ENCODE assay signal across 18 mouse cellular contexts in the genomic region with DNA sequence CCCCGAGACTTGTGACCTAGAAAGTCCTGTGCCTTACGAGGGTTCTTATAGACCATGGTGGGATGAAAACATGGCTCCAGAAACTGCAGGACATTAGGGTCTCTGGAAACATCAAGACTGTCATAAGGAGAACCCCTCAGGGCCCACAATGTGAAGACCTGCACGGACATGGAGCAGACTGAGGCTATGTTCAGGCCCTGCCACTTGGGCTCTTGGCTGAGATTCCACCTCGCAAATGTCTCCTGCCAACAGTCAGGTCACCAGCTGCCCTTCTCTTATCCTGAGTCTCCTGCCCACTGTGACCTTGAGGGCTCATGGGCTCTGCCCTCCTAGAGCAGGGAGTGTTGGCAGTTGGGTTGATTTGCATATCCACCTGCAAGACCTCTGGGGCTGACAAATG.
DNase-seq lines count a peak whose midpoint lies in the region; ATAC-seq and TF ChIP-seq lines count a peak whose summit lies in the region.
"Had no signal": no experiment of that assay in that cellular context is flagged by ENCODE, and none has a peak within 500 bp of the region (broad histone marks: within the 10 kb centered on the region; RNA-seq: fewer than 3 reads in every experiment).

No protein-coding gene starts in this region.

- H3K9me3 ChIP-seq in forebrain, embryonic 10.5 days = peaks cover 15% of the 10 kb centered on the region
- no peaks in the 10 kb centered on the region for H3K9me3 ChIP-seq in forebrain, embryonic 15.5 days
- peaks cover 11% of the 10 kb centered on the region; the same call in 1 of the 2 replicates for H3K9me3 ChIP-seq in midbrain, embryonic 10.5 days (replicated peaks)
- H3K9me3 ChIP-seq in midbrain, embryonic 15.5 days = no peaks in the 10 kb centered on the region
- H3K9me3 ChIP-seq in heart, embryonic 14.5 days (ENCODE audit: control insufficient read depth, low read length) = 0 out of 2 replicates have a peak, but pooled peaks cover 10% of the 10 kb centered on the region
- H3K9me3 ChIP-seq in stomach, postnatal 0 days (ENCODE audit: control insufficient read depth, low read length) = peaks cover 4% of the 10 kb centered on the region; the same call in 1 of the 2 replicates
- H3K9me3 ChIP-seq: liver, embryonic 15.5 days had no signal

- no peak overlapping the region for H3K9ac ChIP-seq in forebrain, embryonic 15.5 days (replicated peaks)
- H3K9ac ChIP-seq in midbrain, embryonic 15.5 days = no peak overlapping the region
- peak overlapping the region; percentile 38; the same call in 1 of the 2 replicates for H3K9ac ChIP-seq in heart, embryonic 14.5 days (ENCODE audit: low read length)
- H3K9ac ChIP-seq in stomach, postnatal 0 days (ENCODE audit: low read length) = no peak overlapping the region
- H3K9ac ChIP-seq: forebrain, embryonic 12.5 days; limb, embryonic 13.5 days; liver, embryonic 15.5 days; neural tube, embryonic 12.5 days had no signal

- no peak for TF ChIP-seq CTCF in stomach, postnatal 0 days (IDR thresholded peaks at IDR 0.05; ENCODE audit: low read depth)

- H3K4me1 ChIP-seq in forebrain, embryonic 10.5 days = peaks cover 37% of the 10 kb centered on the region
- H3K4me1 ChIP-seq in forebrain, embryonic 15.5 days = no peaks in the 10 kb centered on the region
- H3K4me1 ChIP-seq in midbrain, embryonic 10.5 days = peaks cover 26% of the 10 kb centered on the region
- H3K4me1 ChIP-seq in midbrain, embryonic 15.5 days = peaks cover 4% of the 10 kb centered on the region; the same call in 1 of the 2 replicates
- H3K4me1 ChIP-seq in heart, embryonic 14.5 days (ENCODE audit: control insufficient read depth in 2 of 2, insufficient read depth in 2 of 2, low read length in 2 of 2) = peaks cover 30 to 32% of the 10 kb centered on the region in 2 experiments
- H3K4me1 ChIP-seq in stomach, postnatal 0 days (replicated peaks; ENCODE audit: control insufficient read depth, insufficient read depth) = no peaks in the 10 kb centered on the region
- H3K4me1 ChIP-seq: liver, embryonic 15.5 days had no signal

- H3K4me3 ChIP-seq in forebrain, embryonic 10.5 days = no peak overlapping the region
- H3K4me3 ChIP-seq in forebrain, embryonic 15.5 days = no peak overlapping the region
- no peak overlapping the region for H3K4me3 ChIP-seq in midbrain, embryonic 10.5 days
- H3K4me3 ChIP-seq in midbrain, embryonic 15.5 days = no peak overlapping the region
- H3K4me3 ChIP-seq in heart, embryonic 14.5 days (ENCODE audit: control insufficient read depth in 1 of 2, insufficient read depth in 1 of 2, low read depth in 1 of 2, low read length in 2 of 2) = no peak overlapping the region
- H3K4me3 ChIP-seq in stomach, postnatal 0 days (ENCODE audit: low read depth, low read length) = no peak overlapping the region
- H3K4me3 ChIP-seq: forebrain, embryonic 12.5 days; limb, embryonic 13.5 days; liver, embryonic 15.5 days; megakaryocyte, embryonic 14.5 days; neural tube, embryonic 12.5 days had no signal

- H3K27me3 ChIP-seq in forebrain, embryonic 10.5 days (ENCODE audit: poor library complexity, severe bottlenecking) = peaks cover 20% of the 10 kb centered on the region
- peaks cover 4% of the 10 kb centered on the region; the same call in 1 of the 2 replicates for H3K27me3 ChIP-seq in forebrain, embryonic 15.5 days
- peaks cover 41% of the 10 kb centered on the region for H3K27me3 ChIP-seq in midbrain, embryonic 10.5 days (ENCODE audit: low read depth, poor library complexity, severe bottlenecking)
- H3K27me3 ChIP-seq in midbrain, embryonic 15.5 days (replicated peaks) = no peaks in the 10 kb centered on the region
- H3K27me3 ChIP-seq in heart, embryonic 14.5 days (ENCODE audit: control insufficient read depth, insufficient read depth, low read length) = no peaks in the 10 kb centered on the region
- H3K27me3 ChIP-seq in stomach, postnatal 0 days (ENCODE audit: control insufficient read depth, insufficient read depth, low read length) = no peaks in the 10 kb centered on the region
- H3K27me3 ChIP-seq: limb, embryonic 13.5 days; liver, embryonic 15.5 days had no signal

- TF ChIP-seq EP300 in stomach, postnatal 0 days (optimal IDR thresholded peaks at IDR 0.05) = no peak

- 88% methylated on average over 4 of the region's 4 CpGs for WGBS in forebrain, embryonic 10.5 days
- WGBS in forebrain, embryonic 15.5 days = 88% methylated on average over 4 of the region's 4 CpGs
- WGBS in midbrain, embryonic 10.5 days = 86% methylated on average over 4 of the region's 4 CpGs
- 91% methylated on average over 4 of the region's 4 CpGs for WGBS in midbrain, embryonic 15.5 days
- WGBS in heart, embryonic 14.5 days = 31% methylated on average over 4 of the region's 4 CpGs
- 85% methylated on average over 4 of the region's 4 CpGs for WGBS in stomach, postnatal 0 days

- H3K27ac ChIP-seq in forebrain, embryonic 10.5 days = peak overlapping the region; percentile 63
- no peak overlapping the region for H3K27ac ChIP-seq in forebrain, embryonic 15.5 days (replicated peaks)
- peak overlapping the region; percentile 42 for H3K27ac ChIP-seq in midbrain, embryonic 10.5 days (replicated peaks)
- no peak overlapping the region for H3K27ac ChIP-seq in midbrain, embryonic 15.5 days
- peak overlapping the region; percentile 56 to 72 for H3K27ac ChIP-seq in heart, embryonic 14.5 days (replicated peaks in 1 of 2; ENCODE audit: control insufficient read depth in 1 of 2, insufficient read depth in 1 of 2, low read depth in 2 of 2, low read length in 2 of 2)
- H3K27ac ChIP-seq in stomach, postnatal 0 days (replicated peaks) = no peak overlapping the region
- H3K27ac ChIP-seq: forebrain, embryonic 12.5 days; limb, embryonic 13.5 days; liver, embryonic 15.5 days; neural tube, embryonic 12.5 days had no signal

- H3K4me2 ChIP-seq in forebrain, embryonic 15.5 days (replicated peaks) = no peak overlapping the region
- no peak overlapping the region for H3K4me2 ChIP-seq in midbrain, embryonic 15.5 days
- no peak overlapping the region for H3K4me2 ChIP-seq in heart, embryonic 14.5 days (ENCODE audit: low read length)
- no peak overlapping the region for H3K4me2 ChIP-seq in stomach, postnatal 0 days (replicated peaks; ENCODE audit: low read depth)
- H3K4me2 ChIP-seq: forebrain, embryonic 12.5 days; limb, embryonic 13.5 days; liver, embryonic 15.5 days; neural tube, embryonic 12.5 days had no signal

- no peak for DNase-seq in forebrain, embryonic 10.5 days (ENCODE audit: extremely low spot score, low spot score)
- no peak for DNase-seq in midbrain, embryonic 10.5 days (ENCODE audit: low spot score)
- DNase-seq in lung, postnatal 14 days = no peak
- DNase-seq in stomach, postnatal 0 days (ENCODE audit: low spot score) = no peak
- DNase-seq: adrenal gland, postnatal 10 days; cerebellum, adult 9-11 months; gastrocnemius, postnatal 14 days; lung, postnatal 10 days; right cerebral cortex, postnatal 25 days had no signal

- H3K36me3 ChIP-seq in forebrain, embryonic 10.5 days (replicated peaks) = peaks cover 4% of the 10 kb centered on the region
- H3K36me3 ChIP-seq in forebrain, embryonic 15.5 days = no peaks in the 10 kb centered on the region
- no peaks in the 10 kb centered on the region for H3K36me3 ChIP-seq in midbrain, embryonic 10.5 days
- no peaks in the 10 kb centered on the region for H3K36me3 ChIP-seq in midbrain, embryonic 15.5 days (replicated peaks)
- no peaks in the 10 kb centered on the region for H3K36me3 ChIP-seq in heart, embryonic 14.5 days (ENCODE audit: control insufficient read depth, insufficient read depth, low read length)
- H3K36me3 ChIP-seq in stomach, postnatal 0 days (ENCODE audit: control insufficient read depth, insufficient read depth, low read length) = no peaks in the 10 kb centered on the region
- H3K36me3 ChIP-seq: forebrain, embryonic 12.5 days; limb, embryonic 13.5 days; liver, embryonic 15.5 days; neural tube, embryonic 12.5 days had no signal

- ATAC-seq in forebrain, embryonic 15.5 days (replicated peaks) = no peak
- no peak for ATAC-seq in midbrain, embryonic 15.5 days (replicated peaks)
- ATAC-seq in heart, embryonic 14.5 days (ENCODE audit: insufficient number of reproducible peaks, insufficient read depth, low FRiP score, low read depth) = no peak
- ATAC-seq in stomach, postnatal 0 days (ENCODE audit: low FRiP score, low TSS enrichment) = no peak
- ATAC-seq: intestine, embryonic 16.5 days had no signal

Comparison
In these comparisons a context has a peak if more than half of its experiments do, and no peak if none do; other contexts are left out.
1. H3K27ac ChIP-seq: peak in forebrain, embryonic 10.5 days (single experiment), midbrain, embryonic 10.5 days (single experiment) and heart, embryonic 14.5 days (2 of 2); none in forebrain, embryonic 15.5 days (single experiment), midbrain, embryonic 15.5 days (single experiment) and stomach, postnatal 0 days (single experiment).